Mouse (Mus musculus) intestine, embryonic 16.5 days (tissue): Measurements from ENCODE around the gene Rnf144a. TPM values are rescaled to one million over a fixed set of nuclear protein-coding genes. Genes with fewer than 3 reads are reported as not detected.
A peak's percentile ranks its signal among the peaks of the same experiment; 100 is the strongest.

Experiments used
- ATAC-seq: fragments of 200-750 bp; cut with Nextera tagmentation; 2 replicates; pipeline ENCODE4 v1.8.0; 2017; ENCODE audit warnings: moderate TSS enrichment, moderate library complexity
- H3K27ac ChIP-seq: fragments of 300-500 bp; sonication (generic); 2 replicates; pipeline ENCODE4 v1.5.1; 2014; ENCODE audit warnings: mild to moderate bottlenecking, low read length
- H3K27me3 ChIP-seq: fragments of 300-500 bp; sonication (generic); replicated peaks from 2 replicates; pipeline ENCODE4 v1.6.1; 2014; ENCODE audit warnings: low read length, control low read depth, mixed read lengths; ENCODE audit not compliant: control insufficient read depth, insufficient read depth
- H3K36me3 ChIP-seq: fragments of 300-500 bp; sonication (generic); 2 replicates; pipeline ENCODE4 v1.6.1; 2014; ENCODE audit warnings: low read length, control low read depth; ENCODE audit not compliant: control insufficient read depth, insufficient read depth
- H3K4me1 ChIP-seq: fragments of 300-500 bp; sonication (generic); 2 replicates; pipeline ENCODE4 v1.6.1; 2014; ENCODE audit warnings: low read length, control low read depth, mixed read lengths; ENCODE audit not compliant: control insufficient read depth, insufficient read depth
- H3K4me2 ChIP-seq: fragments of 300-500 bp; sonication (generic); 2 replicates; pipeline ENCODE4 v1.6.1; 2014; ENCODE audit warnings: low read depth, low read length, control low read depth
- H3K4me3 ChIP-seq: fragments of 300-500 bp; sonication (generic); 2 replicates; pipeline ENCODE4 v1.5.1; 2014; ENCODE audit warnings: mild to moderate bottlenecking, low read length
- H3K9ac ChIP-seq: fragments of 300-500 bp; sonication (generic); 2 replicates; pipeline ENCODE4 v1.6.1; 2014; ENCODE audit warnings: low read depth, low read length
- H3K9me3 ChIP-seq: fragments of 300-500 bp; sonication (generic); 2 replicates; pipeline ENCODE4 v1.6.1; 2016; ENCODE audit warnings: low read length, control low read depth; ENCODE audit not compliant: control insufficient read depth
- WGBS: fragments of 180-500 bp; shearing (Covaris S2); extraction: QIAGEN DNeasy Blood & Tissue Kit; methylation state at CpG from one replicate; pipeline ENCODE4 v1.1.7; 2014; 5-methylcytosine and 5-hydroxymethylcytosine counted together
- polyA plus RNA-seq: library from polyadenylated mRNA; unstranded; fragments of >200 nt; fragmentation: Nextera tagmentation; extraction: Ambion mirVana; gene quantifications from 2 replicates; pipeline ENCODE4 v1.2.1, GENCODE M21; 2015

Gene Rnf144a
- polyA plus RNA-seq, 1 experiment from 2014 or later = 13.7 TPM

- H3K9ac ChIP-seq = no peak overlapping the region
- H3K4me3 ChIP-seq = no peak overlapping the region
- 0 out of 2 replicates have a peak overlapping the region, but pooled peaks have one; percentile 15 for H3K27ac ChIP-seq
- no peaks in the 10 kb centered on the region for H3K27me3 ChIP-seq
- no peak overlapping the region for H3K4me2 ChIP-seq
- no peaks in the 10 kb centered on the region for H3K9me3 ChIP-seq
- H3K36me3 ChIP-seq = peaks cover 3% of the 10 kb centered on the region; the same call in 1 of the 2 replicates
- peaks cover 11% of the 10 kb centered on the region for H3K4me1 ChIP-seq
- ATAC-seq = no peak
- WGBS = 77% methylated on average over 2 of the region's 2 CpGs
Measured at GRCm38 (mm10) chr12:26386189-26386588, 28.9 kb downstream of the Rnf144a start.

DNA sequence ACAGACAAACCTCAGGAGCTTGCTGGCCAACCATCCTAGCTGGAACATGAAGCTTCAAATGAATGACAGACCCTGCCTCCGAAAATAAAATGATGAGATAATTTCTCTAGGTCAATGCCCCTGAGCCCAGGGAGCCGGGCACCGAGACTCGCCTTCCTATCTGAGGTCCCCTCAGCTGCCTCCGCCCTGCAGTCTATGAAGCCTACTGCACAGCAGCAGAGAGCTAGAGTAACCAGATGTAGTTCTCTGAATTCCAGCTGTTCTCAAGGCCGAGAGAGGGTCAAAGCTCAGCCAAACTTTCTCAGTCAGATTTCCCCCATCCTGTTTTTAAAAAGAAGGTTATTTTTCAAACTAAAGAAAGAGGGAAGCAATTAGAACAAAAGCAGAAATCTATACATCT, 29.3 kb downstream of the Rnf144a start:
- Histone ChIP-seq H3K4me2 (no peak overlapping the region), H3K36me3 (peaks cover 3% of the 10 kb centered on the region; the same call in 1 of the 2 replicates), H3K9ac (no peak overlapping the region), H3K4me3 (no peak overlapping the region), H3K27me3 (no peaks in the 10 kb centered on the region), H3K4me1 (peaks cover 11% of the 10 kb centered on the region), H3K9me3 (no peaks in the 10 kb centered on the region), H3K27ac (no peak overlapping the region)
- no peak for ATAC-seq
- WGBS = 59% methylated on average over 6 of the region's 6 CpGs

GRCm38 (mm10) chr12:26381730-26382129, 33.3 kb downstream of the Rnf144a start:
- Histone ChIP-seq H3K27me3 (no peaks in the 10 kb centered on the region), H3K4me3 (no peak overlapping the region), H3K9me3 (no peaks in the 10 kb centered on the region), H3K27ac (no peak overlapping the region), H3K36me3 (no peaks in the 10 kb centered on the region), H3K9ac (no peak overlapping the region), H3K4me1 (peaks cover 8% of the 10 kb centered on the region), H3K4me2 (no peak overlapping the region)
- ATAC-seq = no peak
- WGBS = 74% methylated on average over 8 of the region's 8 CpGs

DNA sequence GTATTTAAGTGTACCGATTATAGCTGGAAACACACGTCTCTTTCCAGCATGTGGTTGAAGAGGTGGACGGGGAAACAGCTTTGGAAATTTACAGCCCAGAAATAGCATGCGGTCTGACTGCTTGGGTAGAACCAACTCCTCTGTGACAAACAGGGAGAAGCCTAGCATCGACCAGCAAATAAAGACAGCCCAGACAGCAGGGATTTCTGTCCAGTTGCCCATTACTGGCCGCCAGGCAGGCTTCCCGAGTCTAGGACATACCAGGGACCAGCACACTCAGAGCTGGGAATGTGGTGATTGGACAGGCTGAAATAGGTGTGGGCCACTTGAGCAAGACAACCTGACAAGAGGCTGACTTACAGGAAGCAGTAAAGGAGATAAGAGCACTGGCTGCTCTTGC, 35.3 kb downstream of the Rnf144a start:
- Histone ChIP-seq H3K36me3 (no peaks in the 10 kb centered on the region), H3K4me2 (no peak overlapping the region), H3K4me3 (no peak overlapping the region), H3K4me1 (no peaks in the 10 kb centered on the region), H3K9me3 (no peaks in the 10 kb centered on the region), H3K9ac (no peak overlapping the region), H3K27ac (no peak overlapping the region), H3K27me3 (no peaks in the 10 kb centered on the region)
- WGBS = 85% methylated on average over 7 of the region's 7 CpGs
- no peak for ATAC-seq

GRCm38 (mm10) chr12:26377691-26378090, 37.4 kb downstream of the Rnf144a start:
- 74% methylated on average over 7 of the region's 7 CpGs for WGBS
- H3K9ac ChIP-seq = no peak overlapping the region
- no peaks in the 10 kb centered on the region for H3K4me1 ChIP-seq
- no peaks in the 10 kb centered on the region for H3K9me3 ChIP-seq
- no peak overlapping the region for H3K4me2 ChIP-seq
- H3K4me3 ChIP-seq = no peak overlapping the region
- no peak for ATAC-seq
- H3K27ac ChIP-seq = 0 out of 2 replicates have a peak overlapping the region, but pooled peaks have one; percentile 10
- no peaks in the 10 kb centered on the region for H3K36me3 ChIP-seq
- H3K27me3 ChIP-seq = no peaks in the 10 kb centered on the region

- Histone ChIP-seq H3K27ac (no peak overlapping the region), H3K4me2 (no peak overlapping the region), H3K27me3 (no peaks in the 10 kb centered on the region), H3K4me3 (no peak overlapping the region), H3K36me3 (no peaks in the 10 kb centered on the region), H3K9ac (no peak overlapping the region), H3K4me1 (no peaks in the 10 kb centered on the region), H3K9me3 (no peaks in the 10 kb centered on the region)
- ATAC-seq = 0 out of 2 replicates have a peak, but pooled peaks have one; percentile 33
- WGBS = 73% methylated on average over 8 of the region's 8 CpGs
Measured at GRCm38 (mm10) chr12:26376541-26377323, 38.3 kb downstream of the Rnf144a start.

DNA sequence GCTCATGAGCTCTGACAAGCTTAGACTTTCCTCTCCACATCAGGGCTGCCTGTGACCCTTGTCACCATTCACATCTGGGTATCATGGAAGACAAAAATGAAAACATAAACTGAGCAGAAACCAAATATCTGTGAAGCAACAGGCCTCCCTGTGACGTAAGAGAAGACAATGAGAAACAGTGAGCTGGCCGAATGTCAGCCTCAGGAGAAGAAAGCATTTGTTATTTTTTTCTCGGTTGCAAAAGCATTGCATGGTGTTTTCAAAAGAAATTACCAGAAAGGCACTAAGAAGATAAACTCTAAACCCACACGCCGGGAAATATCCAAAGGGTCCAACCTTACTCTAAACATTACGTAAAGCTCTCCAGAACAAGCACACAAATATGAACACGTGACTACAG, 41.3 kb downstream of the Rnf144a start:
- ATAC-seq = no peak
- H3K9me3 ChIP-seq = no peaks in the 10 kb centered on the region
- 78% methylated on average over 7 of the region's 7 CpGs for WGBS

DNA sequence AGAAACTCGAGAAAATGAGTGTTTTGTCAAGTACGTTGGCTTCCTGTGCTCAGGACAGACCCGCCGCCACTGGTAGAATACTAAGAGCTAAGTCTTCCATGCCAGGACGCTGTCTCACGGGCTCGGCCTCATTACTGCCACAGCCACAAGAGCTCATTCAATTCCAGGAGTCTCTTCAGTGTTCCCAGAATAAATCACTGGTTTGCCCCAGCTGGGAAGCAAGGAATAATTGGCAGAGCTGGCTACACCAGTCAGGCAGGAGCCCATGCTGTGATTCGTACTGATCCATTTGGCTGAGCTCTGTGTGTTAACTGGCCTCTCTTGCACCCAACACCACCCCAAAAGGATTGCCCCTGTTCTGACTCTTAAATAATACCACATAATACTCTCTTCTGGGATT, 45.0 kb downstream of the Rnf144a start:
- peaks cover 5% of the 10 kb centered on the region; the same call in 1 of the 2 replicates for H3K4me1 ChIP-seq
- H3K9me3 ChIP-seq = no peaks in the 10 kb centered on the region
- H3K36me3 ChIP-seq = no peaks in the 10 kb centered on the region
- 82% methylated on average over 8 of the region's 8 CpGs for WGBS
- no peak overlapping the region for H3K9ac ChIP-seq
- no peaks in the 10 kb centered on the region for H3K27me3 ChIP-seq
- no peak overlapping the region for H3K27ac ChIP-seq
- no peak for ATAC-seq
- H3K4me3 ChIP-seq = no peak overlapping the region
- H3K4me2 ChIP-seq = no peak overlapping the region

More for the DNA sequence above, 41.3 kb downstream of the Rnf144a start:
- Histone ChIP-seq H3K36me3 (no peaks in the 10 kb centered on the region), H3K27ac (no peak overlapping the region), H3K4me3 (no peak overlapping the region), H3K9ac (no peak overlapping the region), H3K27me3 (no peaks in the 10 kb centered on the region), H3K4me1 (no peaks in the 10 kb centered on the region), H3K4me2 (no peak overlapping the region)

- no peak for ATAC-seq
- 87% methylated on average over 2 of the region's 2 CpGs for WGBS
- H3K27ac ChIP-seq = no peak overlapping the region
- peaks cover 5% of the 10 kb centered on the region; the same call in 1 of the 2 replicates for H3K4me1 ChIP-seq
- H3K36me3 ChIP-seq = no peaks in the 10 kb centered on the region
- H3K4me2 ChIP-seq = no peak overlapping the region
- no peak overlapping the region for H3K9ac ChIP-seq
- no peaks in the 10 kb centered on the region for H3K27me3 ChIP-seq
- no peaks in the 10 kb centered on the region for H3K9me3 ChIP-seq
- H3K4me3 ChIP-seq = no peak overlapping the region
Measured at GRCm38 (mm10) chr12:26367361-26367760, 47.7 kb downstream of the Rnf144a start.
